Comparison of ENCODE assay signal across 9 mouse cellular contexts in the genomic region with DNA sequence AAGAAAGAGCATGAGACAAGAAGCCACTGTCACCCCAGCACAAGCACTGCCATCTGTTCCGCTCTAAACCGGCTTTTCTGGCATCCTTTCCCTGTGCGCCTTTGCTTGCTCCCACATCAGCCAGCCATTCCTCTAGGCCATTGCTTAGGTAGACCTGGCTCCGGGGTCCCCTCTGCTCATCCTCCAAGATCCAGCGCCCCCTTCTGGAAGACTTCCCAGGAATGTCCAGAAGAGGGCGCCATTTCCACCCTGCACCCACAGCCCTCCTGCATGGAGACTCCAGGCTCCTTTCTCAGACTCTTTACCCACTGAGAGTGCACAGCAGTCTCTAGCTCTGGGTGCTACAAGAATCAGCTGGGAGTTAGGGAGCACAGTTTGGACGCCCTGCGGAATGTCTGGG. TPM values are rescaled to one million over a fixed set of nuclear protein-coding genes. Genes with fewer than 3 reads are reported as not detected.
DNase-seq lines count a peak whose midpoint lies in the region; ATAC-seq and TF ChIP-seq lines count a peak whose summit lies in the region.
"Had no signal": no experiment of that assay in that cellular context is flagged by ENCODE, and none has a peak within 500 bp of the region (broad histone marks: within the 10 kb centered on the region; RNA-seq: fewer than 3 reads in every experiment).

No protein-coding gene starts in this region.

- dilution Hi-C loops in CH12.LX (cut with MboI; ENCODE audit: extremely low pct_ligation_motif_present, extremely low pct_unique_long_range_greater_than_20kb, low sequenced_read_pairs) = no loop called here

- H3K9ac ChIP-seq in hindbrain, postnatal 0 days (replicated peaks; ENCODE audit: low read length) = no peak overlapping the region
- H3K9ac ChIP-seq in hindbrain, embryonic 14.5 days = no peak overlapping the region
- no peak overlapping the region for H3K9ac ChIP-seq in CH12.LX (ENCODE audit: insufficient read depth, low read depth)
- no peak overlapping the region for H3K9ac ChIP-seq in hindbrain, embryonic 12.5 days
- H3K9ac ChIP-seq: liver, embryonic 15.5 days had no signal

- peak; percentile 68 for DNase-seq in hindbrain, postnatal 0 days (ENCODE audit: low spot score)
- no peak for DNase-seq in hindbrain, embryonic 14.5 days (ENCODE audit: low spot score)
- DNase-seq in CH12.LX (ENCODE audit: extremely low read depth) = peak; percentile 57
- peak; percentile 34 for DNase-seq in adrenal gland, adult 2 months
- DNase-seq in embryo, embryonic 9.5 days (ENCODE audit: extremely low spot score) = peak; percentile 54
- peak; percentile 31 for DNase-seq in lung, adult 2 months
- DNase-seq in spleen, postnatal 10 days (ENCODE audit: low spot score in 2 of 2) = peak; percentile 45 to 69

- H3K27me3 ChIP-seq in hindbrain, postnatal 0 days (ENCODE audit: insufficient read depth, low read length) = no peaks in the 10 kb centered on the region
- H3K27me3 ChIP-seq in hindbrain, embryonic 14.5 days (ENCODE audit: control insufficient read depth, insufficient read depth, low read length) = no peaks in the 10 kb centered on the region
- no peaks in the 10 kb centered on the region for H3K27me3 ChIP-seq in CH12.LX (replicated peaks)
- H3K27me3 ChIP-seq in hindbrain, embryonic 12.5 days = no peaks in the 10 kb centered on the region
- H3K27me3 ChIP-seq: liver, embryonic 15.5 days had no signal

- TF ChIP-seq POLR2A in CH12.LX (IDR thresholded peaks at IDR 0.05; ENCODE audit: low read depth, low read length) = no peak
- no peak for TF ChIP-seq POLR2A in lung, adult 2 months (IDR thresholded peaks at IDR 0.05; ENCODE audit: borderline replicate concordance, extremely low read depth, low read depth, low read length)

- peaks cover 18% of the 10 kb centered on the region for H3K79me2 ChIP-seq in CH12.LX (replicated peaks; ENCODE audit: control insufficient read depth, extremely low read depth, insufficient read depth, poor library complexity, severe bottlenecking)

- H3K9me3 ChIP-seq in hindbrain, postnatal 0 days (ENCODE audit: low read length) = no peaks in the 10 kb centered on the region
- H3K9me3 ChIP-seq in hindbrain, embryonic 14.5 days (ENCODE audit: control insufficient read depth, low read length) = no peaks in the 10 kb centered on the region
- no peaks in the 10 kb centered on the region for H3K9me3 ChIP-seq in CH12.LX (replicated peaks; ENCODE audit: low read length)
- no peaks in the 10 kb centered on the region for H3K9me3 ChIP-seq in hindbrain, embryonic 12.5 days (replicated peaks)
- H3K9me3 ChIP-seq: liver, embryonic 15.5 days had no signal

- no peak overlapping the region for H3K4me3 ChIP-seq in hindbrain, postnatal 0 days (ENCODE audit: low read length)
- H3K4me3 ChIP-seq in hindbrain, embryonic 14.5 days (replicated peaks; ENCODE audit: low read length) = no peak overlapping the region
- no peak overlapping the region for H3K4me3 ChIP-seq in CH12.LX (replicated peaks in 1 of 3; ENCODE audit: low read depth in 2 of 3, low read length in 2 of 3, poor library complexity in 1 of 3)
- H3K4me3 ChIP-seq in lung, adult 2 months (replicated peaks; ENCODE audit: extremely low read depth, low read depth, low read length) = no peak overlapping the region
- no peak overlapping the region for H3K4me3 ChIP-seq in hindbrain, embryonic 12.5 days
- H3K4me3 ChIP-seq: liver, embryonic 15.5 days had no signal

- peak; percentile 52 for TF ChIP-seq RAD21 in CH12.LX (IDR thresholded peaks at IDR 0.05; ENCODE audit: low read depth, low read length)

- WGBS in hindbrain, postnatal 0 days = 52% methylated on average over 8 of the region's 8 CpGs
- 59% methylated on average over 8 of the region's 8 CpGs for WGBS in hindbrain, embryonic 14.5 days
- WGBS in lung, adult 2 months = 63% methylated on average over 8 of the region's 8 CpGs
- 58% methylated on average over 8 of the region's 8 CpGs for WGBS in hindbrain, embryonic 12.5 days

- H3K4me1 ChIP-seq in hindbrain, postnatal 0 days (ENCODE audit: insufficient read depth, low read length) = no peaks in the 10 kb centered on the region
- H3K4me1 ChIP-seq in hindbrain, embryonic 14.5 days (replicated peaks; ENCODE audit: control insufficient read depth, insufficient read depth, low read length) = no peaks in the 10 kb centered on the region
- peaks cover 0 to 20% of the 10 kb centered on the region in 2 experiments; a peak in 2 of 4 replicates for H3K4me1 ChIP-seq in CH12.LX (ENCODE audit: control insufficient read depth in 1 of 2, insufficient read depth in 2 of 2)
- no peaks in the 10 kb centered on the region for H3K4me1 ChIP-seq in lung, adult 2 months (ENCODE audit: control insufficient read depth, insufficient read depth, low read length)
- no peaks in the 10 kb centered on the region for H3K4me1 ChIP-seq in hindbrain, embryonic 12.5 days

- TF ChIP-seq CTCF in hindbrain, postnatal 0 days (IDR thresholded peaks at IDR 0.05; ENCODE audit: low read depth) = peak; percentile 92
- TF ChIP-seq CTCF in CH12.LX (conservative IDR thresholded peaks at IDR 0.05 in 1 of 2, IDR thresholded peaks at IDR 0.05 in 1 of 2; ENCODE audit: low read depth in 2 of 2, low read length in 2 of 2) = peak; percentile 69 to 100
- TF ChIP-seq CTCF in lung, adult 2 months (IDR thresholded peaks at IDR 0.05; ENCODE audit: insufficient read depth, low read length) = peak; percentile 60

- TF ChIP-seq EP300 in CH12.LX (IDR thresholded peaks at IDR 0.05; ENCODE audit: low read length) = no peak

- H3K36me3 ChIP-seq in hindbrain, postnatal 0 days (ENCODE audit: insufficient read depth, low read length) = peaks cover 20% of the 10 kb centered on the region; the same call in 1 of the 2 replicates
- H3K36me3 ChIP-seq in hindbrain, embryonic 14.5 days (replicated peaks; ENCODE audit: control insufficient read depth, insufficient read depth) = peaks cover 36% of the 10 kb centered on the region
- peaks cover 51 to 72% of the 10 kb centered on the region in 2 experiments for H3K36me3 ChIP-seq in CH12.LX (replicated peaks in 1 of 2; ENCODE audit: control insufficient read depth in 1 of 2, insufficient read depth in 1 of 2, low read length in 1 of 2)
- peaks cover 20% of the 10 kb centered on the region for H3K36me3 ChIP-seq in hindbrain, embryonic 12.5 days

- ATAC-seq in hindbrain, postnatal 0 days = no peak
- no peak for ATAC-seq in hindbrain, embryonic 14.5 days (ENCODE audit: low FRiP score)
- ATAC-seq in hindbrain, embryonic 12.5 days (ENCODE audit: low FRiP score) = no peak

- in situ Hi-C loops in CH12.LX (cut with MboI; ENCODE audit: low pct_ligation_motif_present, low pct_unique_long_range_greater_than_20kb, low sequenced_read_pairs) = no loop called here

- no peak overlapping the region for H3K4me2 ChIP-seq in hindbrain, postnatal 0 days (ENCODE audit: low read depth, low read length)
- H3K4me2 ChIP-seq in hindbrain, embryonic 14.5 days (replicated peaks) = no peak overlapping the region
- H3K4me2 ChIP-seq in CH12.LX (ENCODE audit: insufficient read depth, low read depth, poor library complexity, severe bottlenecking) = no peak overlapping the region
- H3K4me2 ChIP-seq in hindbrain, embryonic 12.5 days (replicated peaks) = no peak overlapping the region
- H3K4me2 ChIP-seq: liver, embryonic 15.5 days had no signal

- no peak overlapping the region for H3K27ac ChIP-seq in hindbrain, postnatal 0 days
- H3K27ac ChIP-seq in hindbrain, embryonic 14.5 days = no peak overlapping the region
- no peak overlapping the region for H3K27ac ChIP-seq in CH12.LX (ENCODE audit: insufficient read depth, low read depth)
- no peak overlapping the region for H3K27ac ChIP-seq in hindbrain, embryonic 12.5 days
- H3K27ac ChIP-seq: liver, embryonic 15.5 days had no signal

RNA-seq across cellular contexts. Expression of a gene that starts 4.3 kb away (rescaled TPM):
- total RNA-seq in hindbrain, postnatal 0 days (2014; rRNA removed) = 123 and 164 TPM in 2 replicates
- 140 and 142 TPM in 2 replicates for polyA plus RNA-seq in hindbrain, postnatal 0 days (2015; fragmentation: Nextera tagmentation; extraction: Ambion mirVana)
- polyA plus RNA-seq in hindbrain, embryonic 14.5 days (2014; fragmentation: Nextera tagmentation; extraction: Ambion mirVana) = 89.0 and 103 TPM in 2 replicates
- total RNA-seq in CH12.LX (2012; rRNA removed) (120 and 128 TPM in 2 replicates), CH12.LX (2014; rRNA removed) (48.3 and 51.8 TPM in 2 replicates)
- polyA plus RNA-seq in CH12.LX (2012; ENCODE audit: insufficient read length, low read depth) = 140 and 153 TPM in 2 replicates
- total RNA-seq in adrenal gland, adult 2 months (2021) = 10 to 100 TPM; 70.6 to 74.8 TPM
- polyA plus RNA-seq in adrenal gland, adult 2 months (2012; rRNA removed) = 114 and 118 TPM in 2 replicates
- 35.6 and 41.0 TPM in 2 replicates for polyA plus RNA-seq in lung, adult 2 months (2012; rRNA removed)
- polyA plus RNA-seq in hindbrain, embryonic 12.5 days (2016; fragmentation: Nextera tagmentation; extraction: Ambion mirVana) = 30.7 and 32.3 TPM in 2 replicates

RNA-seq across cellular contexts. Expression of a gene that starts 19.9 kb away (rescaled TPM):
- 178 and 188 TPM in 2 replicates for total RNA-seq in hindbrain, postnatal 0 days (2014; rRNA removed)
- polyA plus RNA-seq in hindbrain, postnatal 0 days (2015; fragmentation: Nextera tagmentation; extraction: Ambion mirVana) = 239 and 269 TPM in 2 replicates
- polyA plus RNA-seq in hindbrain, embryonic 14.5 days (2014; fragmentation: Nextera tagmentation; extraction: Ambion mirVana) = 183 and 199 TPM in 2 replicates
- 0.08 and 0.13 TPM in 2 replicates for total RNA-seq in CH12.LX (2012; rRNA removed)
- not detected in 2 replicates for total RNA-seq in CH12.LX (2014; rRNA removed)
- 0.43 and 0.45 TPM in 2 replicates for polyA plus RNA-seq in CH12.LX (2012; ENCODE audit: insufficient read length, low read depth)
- total RNA-seq in adrenal gland, adult 2 months (2021) = 10 to 100 TPM; 10.1 to 19.5 TPM
- 33.6 and 50.1 TPM in 2 replicates for polyA plus RNA-seq in adrenal gland, adult 2 months (2012; rRNA removed)
- polyA plus RNA-seq in lung, adult 2 months (2012; rRNA removed) = 8.0 and 9.7 TPM in 2 replicates
- 48.0 and 57.1 TPM in 2 replicates for polyA plus RNA-seq in hindbrain, embryonic 12.5 days (2016; fragmentation: Nextera tagmentation; extraction: Ambion mirVana)

RNA-seq across cellular contexts. Expression of a gene that starts 23.9 kb away (rescaled TPM):
- total RNA-seq in hindbrain, postnatal 0 days (2014; rRNA removed) = not detected in 2 replicates
- polyA plus RNA-seq in hindbrain, postnatal 0 days (2015; fragmentation: Nextera tagmentation; extraction: Ambion mirVana) = not detected in 2 replicates
- not detected in 2 replicates for polyA plus RNA-seq in hindbrain, embryonic 14.5 days (2014; fragmentation: Nextera tagmentation; extraction: Ambion mirVana)
- total RNA-seq in CH12.LX (2012; rRNA removed) (not detected in 2 replicates), CH12.LX (2014; rRNA removed) (not detected in 2 replicates)
- not detected in 2 replicates for polyA plus RNA-seq in CH12.LX (2012; ENCODE audit: insufficient read length, low read depth)
- not detected for total RNA-seq in adrenal gland, adult 2 months (2021)
- polyA plus RNA-seq in adrenal gland, adult 2 months (2012; rRNA removed) = not detected in 2 replicates
- not detected in 2 replicates for polyA plus RNA-seq in lung, adult 2 months (2012; rRNA removed)
- polyA plus RNA-seq in hindbrain, embryonic 12.5 days (2016; fragmentation: Nextera tagmentation; extraction: Ambion mirVana) = not detected in 2 replicates
- polyA plus RNA-seq: liver, embryonic 15.5 days had no signal

RNA-seq across cellular contexts. Expression of a gene that starts 30.4 kb away (rescaled TPM):
- total RNA-seq in hindbrain, postnatal 0 days (2014; rRNA removed) = 47.2 and 48.7 TPM in 2 replicates
- polyA plus RNA-seq in hindbrain, postnatal 0 days (2015; fragmentation: Nextera tagmentation; extraction: Ambion mirVana) = 98.7 and 101 TPM in 2 replicates
- polyA plus RNA-seq in hindbrain, embryonic 14.5 days (2014; fragmentation: Nextera tagmentation; extraction: Ambion mirVana) = 85.5 and 100.0 TPM in 2 replicates
- 59.3 and 64.9 TPM in 2 replicates for total RNA-seq in CH12.LX (2012; rRNA removed)
- 40.5 and 40.7 TPM in 2 replicates for total RNA-seq in CH12.LX (2014; rRNA removed)
- 153 and 224 TPM in 2 replicates for polyA plus RNA-seq in CH12.LX (2012; ENCODE audit: insufficient read length, low read depth)
- total RNA-seq in adrenal gland, adult 2 months (2021) = 10 to 100 TPM; 15.6 to 34.4 TPM
- polyA plus RNA-seq in adrenal gland, adult 2 months (2012; rRNA removed) = 16.7 and 17.5 TPM in 2 replicates
- polyA plus RNA-seq in lung, adult 2 months (2012; rRNA removed) = 7.7 and 11.8 TPM in 2 replicates
- 58.0 and 58.4 TPM in 2 replicates for polyA plus RNA-seq in hindbrain, embryonic 12.5 days (2016; fragmentation: Nextera tagmentation; extraction: Ambion mirVana)

RNA-seq across cellular contexts. Expression of a gene that starts 31.2 kb away (rescaled TPM):
- 18.5 and 20.1 TPM in 2 replicates for total RNA-seq in hindbrain, postnatal 0 days (2014; rRNA removed)
- 30.9 and 35.3 TPM in 2 replicates for polyA plus RNA-seq in hindbrain, postnatal 0 days (2015; fragmentation: Nextera tagmentation; extraction: Ambion mirVana)
- 36.7 and 38.7 TPM in 2 replicates for polyA plus RNA-seq in hindbrain, embryonic 14.5 days (2014; fragmentation: Nextera tagmentation; extraction: Ambion mirVana)
- total RNA-seq in CH12.LX (2012; rRNA removed) (67.3 and 80.0 TPM in 2 replicates), CH12.LX (2014; rRNA removed) (79.5 and 83.5 TPM in 2 replicates)
- 80.8 and 94.0 TPM in 2 replicates for polyA plus RNA-seq in CH12.LX (2012; ENCODE audit: insufficient read length, low read depth)
- total RNA-seq in adrenal gland, adult 2 months (2021) = 10 to 100 TPM; 73.2 to 87.0 TPM
- polyA plus RNA-seq in adrenal gland, adult 2 months (2012; rRNA removed) = 23.8 and 27.6 TPM in 2 replicates
- polyA plus RNA-seq in lung, adult 2 months (2012; rRNA removed) = 11.5 and 13.3 TPM in 2 replicates
- polyA plus RNA-seq in hindbrain, embryonic 12.5 days (2016; fragmentation: Nextera tagmentation; extraction: Ambion mirVana) = 58.4 and 62.3 TPM in 2 replicates
